Comparison of ENCODE assay signal across 11 mouse cellular contexts in genomic region chr14:104203239-104203986, GRCm38 (mm10).
DNase-seq lines count a peak whose midpoint lies in the region; ATAC-seq and TF ChIP-seq lines count a peak whose summit lies in the region.
"Had no signal": no experiment of that assay in that cellular context is flagged by ENCODE, and none has a peak within 500 bp of the region (broad histone marks: within the 10 kb centered on the region; RNA-seq: fewer than 3 reads in every experiment).

No protein-coding gene starts in this region.

- peak; percentile 34 for TF ChIP-seq CTCF in gastrocnemius, adult 2 months (IDR thresholded peaks at IDR 0.05)

- H3K9ac ChIP-seq in intestine, embryonic 15.5 days: no peak overlapping the region
- H3K9ac ChIP-seq in stomach, embryonic 15.5 days: no peak overlapping the region
- H3K9ac ChIP-seq: embryonic facial prominence, embryonic 12.5 days had no signal

- H3K27ac ChIP-seq in gastrocnemius, adult 2 months: no peak overlapping the region
- no peak overlapping the region for H3K27ac ChIP-seq in intestine, embryonic 15.5 days
- no peak overlapping the region for H3K27ac ChIP-seq in stomach, embryonic 15.5 days
- H3K27ac ChIP-seq: embryonic facial prominence, embryonic 12.5 days had no signal

- no peaks in the 10 kb centered on the region for H3K36me3 ChIP-seq in intestine, embryonic 15.5 days
- H3K36me3 ChIP-seq in stomach, embryonic 15.5 days: no peaks in the 10 kb centered on the region
- H3K36me3 ChIP-seq: embryonic facial prominence, embryonic 12.5 days had no signal

- no peaks in the 10 kb centered on the region for H3K4me1 ChIP-seq in intestine, embryonic 15.5 days (replicated peaks)
- no peaks in the 10 kb centered on the region for H3K4me1 ChIP-seq in stomach, embryonic 15.5 days
- H3K4me1 ChIP-seq: embryonic facial prominence, embryonic 12.5 days had no signal

- 53% methylated on average over 17 of the region's 17 CpGs for WGBS in intestine, embryonic 15.5 days
- 48% methylated on average over 17 of the region's 17 CpGs for WGBS in stomach, embryonic 15.5 days

- ATAC-seq in intestine, embryonic 15.5 days: peak; percentile 47
- peak; percentile 35; the same call in 1 of the 2 replicates for ATAC-seq in stomach, embryonic 15.5 days (ENCODE audit: insufficient read depth, low FRiP score, low read depth)

- H3K4me3 ChIP-seq in gastrocnemius, adult 2 months: no peak overlapping the region
- H3K4me3 ChIP-seq in intestine, embryonic 15.5 days (replicated peaks): no peak overlapping the region
- H3K4me3 ChIP-seq in stomach, embryonic 15.5 days (replicated peaks): no peak overlapping the region
- H3K4me3 ChIP-seq: embryonic facial prominence, embryonic 12.5 days had no signal

- no peaks in the 10 kb centered on the region for H3K27me3 ChIP-seq in intestine, embryonic 15.5 days (replicated peaks)
- H3K27me3 ChIP-seq in stomach, embryonic 15.5 days (replicated peaks): no peaks in the 10 kb centered on the region
- H3K27me3 ChIP-seq: embryonic facial prominence, embryonic 12.5 days had no signal

- DNase-seq in gastrocnemius, adult 2 months: no peak
- DNase-seq in gastrocnemius, adult 8-10 months (ENCODE audit: low spot score in 2 of 2): no peak
- DNase-seq in lung, postnatal 10 days: peak; percentile 21
- no peak for DNase-seq in lung, postnatal 25 days (ENCODE audit: low spot score)
- no peak for DNase-seq in left cerebral cortex, adult 8-10 months (ENCODE audit: low spot score in 2 of 2)
- no peak for DNase-seq in gastrocnemius, postnatal 4 days (ENCODE audit: low spot score in 2 of 2)
- DNase-seq: liver; thymus, postnatal 14 days had no signal

- intact Hi-C loops in gastrocnemius, adult 2 months (cut with DNase I): no loop called here

- no peaks in the 10 kb centered on the region for H3K9me3 ChIP-seq in intestine, embryonic 15.5 days
- no peaks in the 10 kb centered on the region for H3K9me3 ChIP-seq in stomach, embryonic 15.5 days
- H3K9me3 ChIP-seq: embryonic facial prominence, embryonic 12.5 days had no signal

- H3K4me2 ChIP-seq in intestine, embryonic 15.5 days (replicated peaks): no peak overlapping the region
- H3K4me2 ChIP-seq in stomach, embryonic 15.5 days: 0 out of 2 replicates have a peak overlapping the region, but pooled peaks have one; percentile 6
- H3K4me2 ChIP-seq: embryonic facial prominence, embryonic 12.5 days had no signal
